Mouse (Mus musculus): Measurements from ENCODE around the gene Esp16. TPM values are rescaled to one million over a fixed set of nuclear protein-coding genes. Genes with fewer than 3 reads are reported as not detected.
"Not testable (repeated sequence)": the region's sequence is repeated elsewhere in the genome, so short reads cannot be mapped to it uniquely, and the experiment has no call there.

Esp16 gene
- not detected in 2 replicates for polyA plus RNA-seq (2016; fragmentation: Nextera tagmentation; extraction: Ambion mirVana)

DNA sequence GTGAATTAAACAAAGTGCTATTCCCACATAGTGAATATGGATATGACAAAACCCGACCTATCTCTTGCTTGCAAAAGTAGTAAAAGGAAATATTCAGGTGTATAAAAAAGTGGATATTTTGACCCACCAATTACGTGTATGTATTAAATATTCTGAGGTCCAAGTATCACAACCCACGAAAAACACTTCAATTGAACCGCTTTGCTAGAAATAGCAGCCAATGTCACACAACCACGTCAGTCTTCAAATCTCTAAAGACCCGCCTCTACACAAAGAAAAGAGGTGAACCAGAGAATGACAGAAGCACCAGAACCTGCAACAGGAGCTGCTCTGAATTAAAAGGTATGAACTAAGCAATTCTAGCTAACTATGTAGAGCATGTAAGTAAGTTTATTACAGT, at the start of gene Esp16:
Esp16 (plus strand) TSS at position 301 of the 400 bp plus-strand sequence.
- not testable (repeated sequence) for H3K4me1 ChIP-seq (replicated peaks); H3K27ac ChIP-seq; H3K9me3 ChIP-seq; DNase-seq (ENCODE audit: low spot score); H3K27me3 ChIP-seq (ENCODE audit: insufficient read depth, poor library complexity, severe bottlenecking); H3K4me3 ChIP-seq; H3K36me3 ChIP-seq
- WGBS = 81% methylated on average over 6 of the region's 6 CpGs

DNA sequence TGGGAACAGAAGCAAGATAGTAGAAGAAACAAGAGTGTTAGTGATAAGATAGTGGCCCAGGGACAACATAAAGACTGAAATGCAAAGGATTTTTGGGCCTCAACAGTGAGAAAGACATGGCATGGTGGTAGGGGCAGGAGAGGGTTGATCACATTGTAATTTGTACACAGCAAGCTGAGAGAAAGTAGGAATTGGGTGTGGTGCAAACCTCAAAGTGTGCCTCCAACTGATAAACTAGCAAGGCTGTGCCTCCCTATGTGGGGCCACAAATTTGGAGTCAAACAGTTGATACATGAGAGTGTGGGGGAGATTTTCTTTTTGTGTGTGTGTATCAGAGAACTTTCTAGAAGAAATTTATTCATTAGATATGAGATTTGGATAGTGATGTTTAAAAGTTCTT, 37.9 kb upstream of the Esp16 start:
- H3K27ac ChIP-seq; H3K4me3 ChIP-seq; DNase-seq (ENCODE audit: low spot score); H3K27me3 ChIP-seq (ENCODE audit: insufficient read depth, poor library complexity, severe bottlenecking); H3K4me1 ChIP-seq (replicated peaks); H3K36me3 ChIP-seq: not testable (repeated sequence)
- peaks cover 23% of the 10 kb centered on the region; the same call in 1 of the 2 replicates for H3K9me3 ChIP-seq

Other genes with a start within 250 kb of the Esp16 start
- not detected in 2 replicates for gene Esp18, start 129.8 kb upstream of the Esp16 start, polyA plus RNA-seq (2016; fragmentation: Nextera tagmentation; extraction: Ambion mirVana)
- gene Esp15, start 104.8 kb downstream of the Esp16 start, polyA plus RNA-seq (2016; fragmentation: Nextera tagmentation; extraction: Ambion mirVana) = not detected in 2 replicates